Mouse (Mus musculus) adrenal gland, postnatal 25 days (tissue): Measurements from ENCODE around the gene Plce1. TPM values are rescaled to one million over a fixed set of nuclear protein-coding genes. Genes with fewer than 3 reads are reported as not detected.
"Not testable (repeated sequence)": the region's sequence is repeated elsewhere in the genome, so short reads cannot be mapped to it uniquely, and the experiment has no call there.

ENCODE experiments used
- DNase-seq: peaks from one replicate; pipeline ENCODE4 v3.0.0; 2021; ENCODE audit warnings: mixed read lengths
- total RNA-seq: library from RNA; stranded (reverse); gene quantifications from 2 replicates; pipeline ENCODE4 v1.2.3, GENCODE M21; 2021

The Plce1 gene
- total RNA-seq, 1 experiment from 2014 or later, result 4.0 TPM

DNA sequence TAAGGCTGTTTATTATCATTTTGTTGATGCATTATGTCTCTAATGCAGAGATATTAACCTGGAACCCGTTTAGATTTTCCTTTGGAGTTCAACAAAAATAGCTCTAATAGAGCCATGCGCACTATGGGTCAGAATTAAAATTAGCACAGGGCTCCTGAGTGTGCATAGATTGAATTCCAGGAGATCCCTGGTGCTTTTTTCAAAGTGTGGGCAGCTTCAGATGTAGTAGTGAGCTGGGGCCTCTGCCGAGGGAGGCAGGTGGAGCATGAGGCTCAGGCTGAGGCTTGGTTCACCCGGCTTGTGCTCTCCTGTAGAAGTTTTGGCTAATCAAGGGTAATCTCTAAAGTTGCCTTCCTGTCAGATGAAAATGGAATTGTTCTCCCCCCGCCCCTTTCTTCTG lies 17.3 kb downstream of the Plce1 start:
- no peak for DNase-seq

DNA sequence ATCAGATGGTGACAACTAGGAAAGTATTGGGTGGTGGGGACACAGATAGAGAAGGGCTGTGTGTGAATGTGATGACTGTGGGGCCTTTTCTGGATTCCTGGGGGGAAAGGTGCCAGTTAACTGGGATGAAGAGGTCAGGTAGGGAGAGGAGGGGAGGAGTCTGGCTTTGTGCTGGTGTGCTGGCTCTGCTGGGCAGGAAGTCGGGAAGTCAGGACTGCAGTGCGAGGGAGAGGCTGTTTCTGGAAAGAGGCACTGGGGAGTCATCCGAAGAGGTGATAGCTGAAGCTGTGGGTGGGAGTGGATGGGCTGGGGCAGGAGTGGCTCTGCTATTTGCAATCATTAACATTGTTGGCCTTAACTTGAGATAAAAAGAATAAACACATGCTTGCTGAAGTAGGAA lies 23.7 kb downstream of the Plce1 start:
- DNase-seq, result no peak

DNA sequence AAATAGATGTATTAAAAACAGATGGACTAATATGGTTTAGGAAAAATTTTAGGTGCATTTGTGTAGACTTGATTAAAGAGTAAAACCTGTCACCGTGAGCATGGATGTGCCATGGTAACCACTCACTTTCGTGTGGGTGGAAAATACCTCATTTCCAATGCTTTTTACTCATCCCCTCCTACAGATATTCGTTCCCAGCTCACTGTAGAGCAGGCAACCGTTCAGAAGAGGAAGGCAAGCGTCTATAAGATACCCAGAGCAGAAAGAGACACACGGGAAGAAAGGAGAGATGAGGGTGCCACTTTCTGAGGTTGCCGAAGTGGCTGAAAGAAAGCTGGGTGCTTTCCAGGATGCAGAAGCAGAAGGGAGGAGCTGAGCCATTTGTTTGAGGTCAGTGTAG lies 25.2 kb downstream of the Plce1 start:
- no peak for DNase-seq

DNA sequence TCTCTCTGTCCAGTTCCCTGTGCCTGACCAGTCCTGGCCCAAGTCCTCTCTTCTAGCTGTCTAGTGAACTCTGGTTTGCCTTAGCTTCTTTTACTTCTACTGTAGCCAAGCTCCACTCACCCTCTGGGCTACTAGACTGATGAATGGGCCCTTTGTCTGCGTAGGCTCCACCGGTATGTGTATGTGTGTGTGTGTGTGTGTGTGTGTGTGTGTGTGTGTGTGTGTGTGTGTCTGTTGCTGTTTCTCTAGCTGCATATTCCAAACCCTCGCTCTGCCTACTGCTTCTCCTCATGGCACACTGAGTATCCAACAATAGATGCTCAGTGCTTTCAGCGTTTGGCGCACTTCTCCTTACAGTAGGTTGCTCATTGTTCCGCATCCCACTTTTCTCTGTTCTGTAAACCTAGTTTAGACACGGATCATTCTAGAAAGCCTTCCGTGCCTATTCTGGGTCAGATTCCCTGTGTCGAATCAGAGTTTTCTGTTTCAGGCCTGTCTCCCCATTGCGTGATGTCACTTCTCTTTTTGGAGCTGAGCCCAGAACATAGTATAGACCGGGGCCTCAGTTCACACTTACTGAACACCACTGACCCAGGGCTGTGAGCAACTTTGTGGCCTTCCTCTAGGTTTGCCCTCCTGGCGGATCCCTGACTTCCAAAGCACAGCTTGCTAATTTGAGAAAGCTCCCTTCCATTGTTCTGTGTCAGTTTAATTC lies 26.5 kb downstream of the Plce1 start:
- DNase-seq, result no peak

DNA sequence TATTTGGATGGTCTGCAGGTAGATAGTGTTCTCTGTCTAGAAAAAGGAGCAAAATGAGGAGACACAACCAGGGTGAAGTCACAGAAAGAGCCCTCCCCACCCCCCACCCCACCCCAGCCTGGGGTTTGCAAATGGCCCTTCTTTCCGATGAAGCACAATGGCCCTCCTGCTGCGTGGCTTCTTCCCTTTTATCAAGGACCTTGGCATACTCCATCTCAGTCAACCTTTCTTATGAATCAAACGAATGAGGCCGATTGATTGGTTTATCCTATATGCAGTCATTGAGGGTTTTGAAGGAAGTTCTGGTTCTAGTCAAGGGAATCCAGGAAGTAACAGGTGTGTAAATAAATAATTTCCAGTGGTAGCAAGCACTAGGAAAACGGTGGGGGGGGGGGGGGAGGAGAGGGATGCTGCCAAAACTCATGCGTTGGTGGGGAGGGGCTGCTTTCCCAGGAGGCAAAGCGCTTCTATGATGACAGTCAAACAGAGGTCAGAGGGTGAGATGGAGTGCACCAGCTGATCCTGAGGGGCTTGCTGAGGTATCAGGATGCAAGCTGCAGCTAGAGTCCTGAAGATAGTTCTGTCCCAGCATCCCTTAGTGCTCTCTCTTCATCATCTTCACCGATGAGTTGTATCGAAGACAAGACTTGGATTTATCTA lies 27.2 kb downstream of the Plce1 start:
- no peak for DNase-seq

DNA sequence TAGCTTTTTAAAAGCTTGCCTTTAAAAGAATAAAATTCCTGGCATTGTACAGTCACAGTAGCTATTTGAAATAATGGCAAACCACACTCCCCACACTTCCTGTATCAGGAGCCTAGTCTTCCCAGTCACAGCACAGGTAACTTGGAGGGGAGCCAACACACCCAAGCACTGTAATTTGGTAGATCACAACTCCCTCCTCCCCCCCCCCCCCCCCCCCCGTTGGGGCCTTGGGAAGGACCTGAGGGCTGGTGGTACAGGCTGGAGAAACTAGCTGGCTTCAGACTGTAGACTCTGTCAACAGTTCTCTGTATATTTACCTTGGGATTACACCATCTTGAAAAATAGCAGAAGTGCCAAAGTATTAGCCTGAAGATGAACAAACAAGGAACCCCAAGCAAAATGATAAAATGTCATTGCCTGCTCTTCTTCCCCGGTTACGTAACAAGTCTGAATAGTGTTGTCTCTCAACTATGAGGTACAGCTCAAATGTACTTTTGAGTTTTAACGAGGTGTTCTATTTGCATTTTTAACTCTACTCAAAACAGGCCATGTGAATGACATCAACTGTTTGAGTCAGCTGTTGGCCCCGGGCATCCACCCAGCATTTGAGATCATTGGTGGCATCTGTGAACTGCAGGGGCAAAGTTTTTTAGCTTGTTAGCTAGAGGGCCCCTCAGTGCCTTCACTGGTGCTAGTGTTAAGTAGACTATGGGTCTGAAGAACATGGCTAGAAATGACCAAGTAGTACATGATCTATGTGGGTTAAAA lies 33.7 kb downstream of the Plce1 start:
- no peak for DNase-seq

DNA sequence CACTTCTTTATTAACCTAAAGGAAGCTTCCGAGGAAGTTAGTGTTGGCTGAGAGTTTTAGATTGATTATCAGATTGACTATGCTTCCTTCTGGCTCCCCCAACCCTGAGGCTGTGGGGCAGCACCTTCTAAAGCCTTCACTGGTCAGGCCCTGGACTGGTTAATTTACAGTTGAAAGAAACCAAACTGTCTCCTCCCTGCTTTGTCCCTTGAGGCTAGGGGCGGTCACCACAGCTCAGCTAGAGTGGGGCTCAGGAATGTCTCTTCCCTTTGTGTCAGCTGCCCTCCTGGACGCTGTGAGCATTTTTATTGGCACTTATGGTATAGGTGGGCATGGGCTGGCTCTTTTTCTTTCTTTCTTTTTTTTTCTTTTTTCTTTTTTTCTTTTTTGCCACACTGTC lies 45.9 kb downstream of the Plce1 start:
- no peak for DNase-seq

DNA sequence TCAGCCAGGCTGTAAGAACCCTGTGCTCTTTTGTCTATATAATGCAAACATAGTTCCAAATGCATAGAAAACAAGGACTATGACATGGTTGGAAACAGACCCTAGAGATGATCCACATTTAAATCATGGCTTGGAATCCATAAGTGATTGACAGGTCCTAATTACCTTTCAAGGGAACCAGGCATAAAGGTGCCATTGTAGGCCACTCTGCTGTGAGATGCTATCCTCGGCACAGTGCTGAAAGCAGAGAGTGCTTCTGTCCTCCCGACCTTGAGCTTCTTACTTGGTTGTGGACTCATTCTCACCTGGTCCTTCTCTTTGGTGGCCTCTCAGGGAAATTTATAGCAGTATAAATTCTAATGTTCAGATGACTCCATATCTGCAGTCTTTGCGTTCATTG lies 46.6 kb downstream of the Plce1 start:
- no peak for DNase-seq

DNA sequence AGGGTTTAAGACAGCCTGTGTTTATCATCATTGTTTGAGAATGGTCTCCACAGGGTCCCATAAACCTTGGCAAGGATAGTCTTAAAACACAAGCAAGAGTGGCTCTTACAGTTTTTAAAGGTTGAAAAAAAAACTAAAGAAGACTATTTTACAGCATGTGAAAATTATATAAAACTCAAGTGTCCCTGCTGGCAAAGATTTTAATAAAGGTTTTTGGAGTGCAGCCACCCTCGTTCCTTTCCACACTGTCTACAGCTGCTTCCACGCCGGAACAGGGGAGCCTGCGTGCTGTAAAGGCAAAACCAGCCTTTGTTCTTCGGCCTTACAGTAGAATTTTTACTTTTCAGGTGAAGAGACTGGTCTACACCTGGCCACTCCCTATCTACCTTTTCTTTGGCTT lies 52.3 kb downstream of the Plce1 start:
- no peak for DNase-seq

DNA sequence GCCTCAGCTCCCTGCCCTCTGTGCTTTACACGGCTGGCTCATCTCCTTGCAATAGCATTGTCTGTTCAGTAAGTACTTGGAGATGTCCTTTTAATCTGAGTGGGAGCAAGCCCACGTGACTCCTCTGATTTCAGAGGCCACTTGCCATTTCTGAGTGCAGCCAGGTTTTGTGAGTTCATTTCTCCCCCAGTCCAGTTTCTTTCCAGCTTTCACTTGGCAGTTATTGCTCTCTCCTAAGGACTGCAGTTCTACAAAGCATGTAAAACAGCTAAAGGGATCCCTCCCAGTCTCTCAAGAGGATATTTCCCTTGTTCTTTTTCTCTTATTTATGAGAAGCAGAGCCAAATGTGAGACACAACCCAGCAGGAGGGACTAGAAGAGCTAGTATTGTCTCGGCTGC lies 58.4 kb downstream of the Plce1 start:
- no peak for DNase-seq

DNA sequence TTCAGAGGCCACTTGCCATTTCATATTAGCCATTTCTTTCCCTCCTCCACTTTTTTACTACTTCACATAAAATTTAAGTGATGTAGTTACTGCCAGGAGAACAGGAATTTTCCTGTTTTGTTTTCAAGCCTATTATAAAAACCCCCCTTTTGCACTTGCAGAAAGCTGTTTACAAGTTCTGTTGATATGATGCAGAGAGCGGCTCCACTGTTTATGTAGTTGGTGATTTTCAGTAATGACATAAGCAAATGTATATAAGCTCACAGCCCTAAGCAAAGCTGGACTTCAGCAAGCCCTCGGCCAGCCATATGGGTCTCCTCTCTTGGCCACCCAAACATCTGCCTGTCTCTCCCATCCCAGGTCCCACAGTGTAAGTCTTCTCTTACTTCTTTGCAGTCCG lies 59.6 kb downstream of the Plce1 start:
- DNase-seq, result no peak

DNA sequence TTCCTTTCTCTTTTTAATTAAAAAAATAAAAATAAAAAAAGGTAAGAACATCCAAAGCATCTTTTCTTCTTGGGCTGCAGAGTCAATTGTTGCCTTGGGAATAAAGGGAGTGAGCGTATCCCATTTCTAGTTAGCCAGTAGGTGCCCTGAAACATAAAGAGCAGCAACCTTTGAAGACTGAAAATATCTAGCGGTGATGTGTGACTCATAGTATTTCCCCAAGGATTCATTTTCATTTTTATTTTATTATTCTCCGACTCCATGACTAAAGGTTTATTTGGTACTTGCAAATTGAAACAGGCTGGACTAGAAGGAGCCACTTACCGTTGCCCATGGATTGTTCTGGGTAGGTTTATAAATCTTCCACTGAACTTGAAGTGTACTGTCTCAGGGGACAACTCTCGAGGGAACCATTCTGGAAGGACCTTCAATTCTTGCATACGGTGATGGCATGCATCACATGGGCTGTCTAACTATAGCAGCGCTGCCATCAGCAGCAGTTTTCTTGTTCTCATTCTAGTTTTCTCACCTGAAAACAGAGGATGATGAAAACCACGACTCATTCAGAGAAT lies 68.7 kb downstream of the Plce1 start:
- DNase-seq, result no peak

DNA sequence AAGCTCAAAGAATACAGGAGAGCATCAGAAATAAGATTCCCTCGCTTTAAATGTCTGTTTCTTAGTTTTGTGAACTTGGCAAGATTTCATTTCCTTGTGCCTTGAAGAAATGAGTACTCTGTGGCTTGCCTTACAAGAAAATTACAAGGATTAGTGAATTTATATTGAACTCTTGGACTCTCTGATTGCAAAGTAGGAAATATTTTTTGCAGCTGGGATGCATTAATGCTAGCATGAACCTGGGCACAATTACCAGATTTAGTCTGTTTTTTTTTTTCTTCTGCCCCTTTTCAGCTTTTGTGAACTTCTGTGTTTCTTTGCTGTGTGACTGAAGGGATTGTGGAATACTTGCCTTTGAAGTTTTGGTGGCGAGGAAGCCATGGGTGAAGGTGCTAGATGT lies 72.6 kb downstream of the Plce1 start:
- no peak for DNase-seq

DNA sequence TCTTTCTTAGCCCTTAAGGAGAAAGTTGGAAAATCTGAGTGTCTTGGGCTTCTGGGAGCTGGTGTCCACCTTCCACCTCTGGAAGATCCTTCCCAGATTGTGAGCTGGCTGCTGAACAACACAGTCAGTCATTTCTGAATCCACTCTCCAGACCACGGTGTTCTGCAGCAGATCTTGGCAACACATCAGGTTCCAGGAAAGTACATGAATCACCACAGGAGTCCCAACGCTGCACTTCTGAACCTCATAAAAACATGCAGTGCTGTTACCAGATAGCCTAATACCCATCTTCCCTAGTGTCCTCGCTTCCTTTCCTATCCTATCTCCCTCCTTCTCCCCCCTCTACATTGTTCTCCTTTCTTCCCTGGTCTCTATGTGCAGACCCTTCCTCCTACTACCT lies 74.5 kb downstream of the Plce1 start:
- no peak for DNase-seq

DNA sequence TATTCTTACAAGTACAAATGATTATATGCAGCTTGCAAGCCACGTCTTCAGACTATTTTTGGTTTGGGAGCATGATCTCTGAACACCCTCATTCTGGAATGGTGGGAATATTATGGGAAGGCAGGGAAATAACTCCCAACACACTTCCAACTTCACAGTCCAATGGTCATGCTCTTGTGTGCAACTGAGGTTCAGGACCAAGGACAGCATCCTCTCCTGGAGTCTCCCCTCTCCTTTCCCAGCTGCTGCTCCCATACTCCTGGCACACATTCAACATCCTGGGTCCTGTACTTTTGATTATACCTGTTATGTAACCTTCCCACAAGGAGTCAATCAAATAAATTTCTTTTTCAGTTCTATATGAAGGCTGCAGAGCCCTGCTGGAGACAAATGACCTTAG lies 77.9 kb downstream of the Plce1 start:
- DNase-seq, result no peak

DNA sequence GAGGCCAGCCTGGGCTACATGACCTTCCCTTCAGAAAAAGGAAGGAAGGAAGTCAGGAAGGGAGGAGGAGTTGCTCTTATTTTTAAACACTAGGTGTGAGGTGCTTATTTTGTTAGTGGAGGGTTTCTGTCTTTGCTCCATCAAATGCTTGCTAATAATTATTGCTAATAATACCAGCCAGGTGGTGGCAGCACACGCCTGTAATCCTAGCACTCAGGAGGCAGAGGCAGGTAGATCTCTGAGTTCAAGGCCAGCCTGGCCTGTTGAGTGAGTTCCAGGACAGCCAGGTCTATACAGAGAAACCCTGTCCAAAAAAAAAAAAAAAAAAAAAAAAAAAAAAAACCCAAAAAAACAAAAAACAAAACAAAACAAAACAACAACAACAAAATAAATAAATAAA lies 81.0 kb downstream of the Plce1 start:
- DNase-seq, result not testable (repeated sequence)

DNA sequence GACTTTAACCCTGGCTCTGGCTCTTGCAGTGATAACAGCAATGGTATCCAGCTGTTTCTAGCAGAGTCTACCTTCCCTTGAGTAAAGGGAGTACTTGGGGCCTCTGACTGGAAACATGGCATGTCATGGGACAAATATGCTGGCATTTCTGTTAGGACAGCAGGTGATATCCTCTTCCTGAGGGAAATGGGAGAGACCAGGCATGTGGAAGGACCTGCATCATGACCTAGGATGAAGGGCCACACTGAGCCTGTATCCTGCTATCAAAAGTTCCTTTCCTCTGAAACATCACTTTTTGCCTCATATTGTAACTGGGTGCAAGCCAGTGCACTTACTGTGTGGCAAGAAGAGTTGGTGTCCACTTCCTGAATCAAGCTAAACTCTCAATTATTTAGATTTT lies 85.2 kb downstream of the Plce1 start:
- no peak for DNase-seq

DNA sequence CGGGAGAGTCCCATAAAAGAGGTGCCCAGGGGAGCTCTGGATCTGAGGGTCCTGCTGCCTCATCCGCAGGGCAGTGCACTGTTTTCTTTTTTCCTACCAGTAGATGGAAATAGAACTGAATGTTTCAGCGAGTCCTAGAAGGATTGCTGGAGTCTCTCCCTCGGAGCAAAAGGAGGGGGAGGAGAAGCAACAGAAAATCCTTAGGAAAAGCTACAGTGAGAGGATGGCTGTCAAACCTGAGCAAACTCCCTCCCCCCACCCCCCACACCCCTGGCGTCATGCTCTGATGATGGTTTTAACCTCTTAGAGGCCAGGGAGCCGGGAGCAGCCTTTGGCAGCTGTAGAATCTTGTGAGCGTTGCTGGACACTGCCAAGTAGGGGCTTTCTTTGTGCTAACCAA lies 85.8 kb downstream of the Plce1 start:
- no peak for DNase-seq

DNA sequence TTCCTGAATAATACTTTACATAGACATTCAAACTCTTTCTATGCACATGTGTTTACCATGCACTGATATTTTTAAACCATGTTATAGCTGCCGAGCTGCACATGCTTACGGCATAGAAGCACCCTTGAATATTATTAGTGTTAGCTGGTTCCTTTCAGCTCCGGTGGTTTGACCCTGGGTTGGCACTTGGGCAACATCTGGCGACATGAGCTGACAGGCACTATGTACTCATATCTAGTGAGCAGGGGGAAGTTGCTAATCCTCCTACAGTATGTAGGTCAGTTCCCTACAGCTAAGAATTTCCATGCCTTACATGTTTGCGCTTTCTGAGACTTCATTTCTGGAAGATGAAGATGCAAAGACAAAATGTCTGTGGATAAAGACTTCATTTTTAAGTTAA lies 86.4 kb downstream of the Plce1 start:
- DNase-seq, result peak; percentile 16

DNA sequence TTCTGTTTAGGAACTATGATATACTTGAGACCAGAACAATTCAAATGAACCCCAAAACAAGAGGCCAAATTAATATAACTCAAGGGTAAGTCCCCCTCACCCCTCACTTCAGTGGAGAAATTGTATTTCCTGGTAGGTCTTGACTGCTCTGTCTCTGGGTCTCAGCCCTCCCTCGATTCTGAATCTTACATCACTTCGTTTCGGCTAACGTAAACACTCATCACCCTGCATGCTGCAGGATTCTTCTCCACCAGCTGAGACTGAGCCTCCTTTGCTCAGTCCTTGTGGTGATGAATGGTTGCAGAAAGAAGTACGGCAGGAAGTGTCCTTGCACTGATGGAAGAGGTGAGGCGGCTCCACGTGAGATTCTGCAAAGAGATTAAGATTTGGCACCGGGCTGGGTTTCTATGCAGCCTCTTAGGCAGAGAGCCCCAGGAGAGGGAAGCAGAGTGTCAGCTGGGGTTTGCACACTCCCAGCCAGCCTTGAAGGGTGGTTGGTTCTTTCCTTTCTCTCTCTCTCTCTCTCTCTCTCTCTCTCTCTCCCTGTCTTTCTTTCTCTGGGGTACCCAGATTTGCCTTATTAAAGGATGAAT lies 97.7 kb downstream of the Plce1 start:
- no peak for DNase-seq

DNA sequence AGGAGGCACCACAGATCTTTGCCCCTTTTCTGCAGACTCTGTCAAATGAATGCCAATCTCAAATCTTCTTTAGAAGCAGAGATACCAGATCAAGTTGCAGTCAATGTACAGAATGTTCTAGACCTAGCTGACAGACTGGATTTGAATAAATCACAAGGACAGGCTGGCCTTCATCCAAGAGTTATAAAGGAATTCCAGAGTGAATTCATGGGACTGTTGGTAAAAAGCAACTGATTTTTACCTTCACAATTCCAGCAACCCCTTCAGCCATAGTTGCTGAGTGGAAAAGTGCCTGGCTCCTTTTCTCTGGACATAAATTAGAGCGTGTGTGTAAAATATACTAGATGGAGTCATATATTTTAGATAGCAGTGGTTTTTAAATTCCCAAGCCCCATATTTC lies 102.0 kb downstream of the Plce1 start:
- DNase-seq, result no peak

DNA sequence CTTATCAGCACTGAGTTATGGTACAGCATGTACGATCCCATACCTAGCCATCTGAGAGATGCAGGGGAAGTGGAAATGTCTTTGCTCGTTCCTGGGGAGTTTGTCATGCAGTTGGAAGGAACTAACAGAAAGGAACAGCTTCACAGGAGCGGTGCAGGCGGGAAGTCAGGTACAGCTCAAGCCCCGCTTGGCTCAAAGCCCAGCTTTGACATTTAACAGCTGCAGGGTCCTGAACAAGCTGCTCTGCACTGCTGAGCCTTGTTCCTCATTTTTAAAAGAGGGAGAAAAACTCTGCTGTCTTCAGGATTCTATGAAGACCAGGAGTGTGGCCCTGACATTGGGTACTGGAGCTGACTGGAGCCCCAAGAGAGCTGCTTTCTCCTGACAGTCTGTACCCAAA lies 106.7 kb downstream of the Plce1 start:
- no peak for DNase-seq

DNA sequence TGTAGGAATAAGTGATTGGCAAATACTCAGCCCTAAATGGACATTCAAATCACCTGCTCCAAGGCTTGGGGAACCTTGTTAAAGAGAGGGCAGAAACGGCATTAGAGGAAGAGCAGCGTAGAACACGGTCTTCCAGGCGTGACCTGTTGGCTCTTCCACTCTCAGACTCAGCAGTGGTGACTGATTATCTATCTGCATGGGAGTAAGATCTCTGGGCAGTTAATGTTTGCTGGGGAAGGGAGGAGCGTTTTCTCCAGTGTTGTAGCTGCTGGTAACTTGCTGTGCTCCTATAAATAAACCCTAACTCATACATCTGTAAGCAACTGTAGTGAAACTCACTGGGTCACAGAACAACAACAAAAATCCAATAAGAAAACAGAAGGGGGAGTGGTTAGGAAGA lies 108.6 kb downstream of the Plce1 start:
- DNase-seq, result no peak
